Mouse (Mus musculus): Measurements from ENCODE around the gene Fance.
"Not testable (repeated sequence)": the region's sequence is repeated elsewhere in the genome, so short reads cannot be mapped to it uniquely, and the experiment has no call there.

Gene Fance

DNA sequence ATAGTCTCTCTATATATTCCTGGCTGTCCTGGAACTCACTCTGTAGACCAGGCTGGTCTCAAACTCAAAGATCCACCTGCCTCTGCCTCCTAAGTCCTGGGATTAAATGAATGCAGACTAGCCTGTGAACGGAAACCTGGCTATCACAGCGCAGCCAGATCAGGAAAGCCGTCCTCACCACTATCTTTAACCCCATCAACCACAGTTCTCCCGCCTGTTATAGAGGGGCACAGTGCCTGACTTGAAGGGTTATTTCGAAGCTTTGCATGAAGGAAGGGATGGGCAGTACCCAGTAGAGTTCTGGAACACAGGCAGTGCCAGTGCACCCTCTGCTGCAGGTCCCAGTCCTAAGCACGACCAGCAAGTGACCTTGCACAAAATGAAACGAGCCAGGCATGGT is 22.0 kb upstream of the Fance start:
- no peak for DNase-seq (ENCODE audit: low spot score in 2 of 2)

DNA sequence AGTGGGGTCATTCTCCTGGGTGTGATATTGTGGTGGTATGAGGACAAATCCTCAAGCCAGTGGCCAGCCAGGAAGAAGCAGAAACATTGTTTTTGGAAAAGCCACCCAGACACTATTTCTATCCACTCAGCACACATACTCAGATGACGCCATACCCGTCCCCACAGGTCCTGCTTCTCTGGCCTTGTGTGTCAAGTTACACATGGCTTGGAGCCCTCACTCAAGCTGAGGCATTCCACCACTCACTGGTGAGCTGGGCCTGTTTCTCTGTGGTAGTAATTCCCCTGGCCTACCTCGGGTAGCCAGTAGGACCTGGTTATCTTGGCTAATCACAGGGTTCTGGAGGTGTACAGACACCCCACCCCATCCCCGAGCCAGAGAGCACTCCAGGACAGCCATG is 19.6 kb upstream of the Fance start:
- no peak for DNase-seq (ENCODE audit: low spot score in 2 of 2)

GRCm38 (mm10) chr17:28294449-28295333 is 18.6 kb upstream of the Fance start:
- no peak for DNase-seq (ENCODE audit: low spot score in 2 of 2)

- DNase-seq (ENCODE audit: low spot score in 2 of 2) = no peak
Measured at GRCm38 (mm10) chr17:28298888-28299287, 14.4 kb upstream of the Fance start.

GRCm38 (mm10) chr17:28299669-28300320 is 13.5 kb upstream of the Fance start:
- no peak for DNase-seq (ENCODE audit: low spot score in 2 of 2)

DNA sequence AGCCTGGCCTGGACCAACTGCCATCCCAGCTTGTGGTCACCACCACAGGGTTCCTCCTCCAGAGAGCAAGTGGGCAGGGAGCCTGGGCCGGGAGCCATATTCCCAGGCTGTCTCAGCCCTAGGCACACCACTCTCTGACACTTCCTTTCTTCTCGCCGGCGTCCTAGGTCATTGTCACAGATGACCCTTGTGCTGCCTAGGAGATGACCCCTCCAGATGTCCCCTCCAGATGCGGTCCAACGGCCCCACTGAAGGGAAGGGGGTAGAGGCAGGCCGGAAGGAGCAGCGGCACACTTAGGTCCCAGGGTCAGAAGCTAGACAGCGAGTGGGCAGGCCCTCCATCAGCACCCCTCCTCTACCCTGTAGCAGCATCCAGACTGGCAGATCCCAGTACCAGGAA is 13.0 kb upstream of the Fance start:
- no peak for DNase-seq (ENCODE audit: low spot score in 2 of 2)

GRCm38 (mm10) chr17:28300850-28301249 is 12.5 kb upstream of the Fance start:
- no peak for DNase-seq (ENCODE audit: low spot score in 2 of 2)

DNA sequence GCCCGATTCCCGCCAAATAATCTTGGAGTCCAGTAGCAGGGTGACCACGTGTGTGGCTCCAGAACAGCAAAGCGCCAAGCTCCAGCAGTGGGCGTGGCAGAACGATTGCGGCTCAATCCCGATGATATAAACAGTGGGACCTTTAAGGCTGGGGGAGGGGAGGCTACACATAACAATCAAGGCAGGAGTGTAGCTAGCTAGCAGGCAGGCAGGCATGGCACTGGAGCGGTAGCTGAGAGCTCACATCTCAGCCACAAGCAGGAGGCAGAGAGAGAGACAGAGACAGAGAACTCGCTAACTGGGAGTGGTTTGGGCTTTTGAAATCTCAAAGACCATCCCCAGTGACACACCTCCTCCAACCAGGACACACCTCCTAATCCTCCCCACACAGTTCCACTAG is 8.1 kb upstream of the Fance start:
- DNase-seq (ENCODE audit: low spot score in 2 of 2) = no peak

DNA sequence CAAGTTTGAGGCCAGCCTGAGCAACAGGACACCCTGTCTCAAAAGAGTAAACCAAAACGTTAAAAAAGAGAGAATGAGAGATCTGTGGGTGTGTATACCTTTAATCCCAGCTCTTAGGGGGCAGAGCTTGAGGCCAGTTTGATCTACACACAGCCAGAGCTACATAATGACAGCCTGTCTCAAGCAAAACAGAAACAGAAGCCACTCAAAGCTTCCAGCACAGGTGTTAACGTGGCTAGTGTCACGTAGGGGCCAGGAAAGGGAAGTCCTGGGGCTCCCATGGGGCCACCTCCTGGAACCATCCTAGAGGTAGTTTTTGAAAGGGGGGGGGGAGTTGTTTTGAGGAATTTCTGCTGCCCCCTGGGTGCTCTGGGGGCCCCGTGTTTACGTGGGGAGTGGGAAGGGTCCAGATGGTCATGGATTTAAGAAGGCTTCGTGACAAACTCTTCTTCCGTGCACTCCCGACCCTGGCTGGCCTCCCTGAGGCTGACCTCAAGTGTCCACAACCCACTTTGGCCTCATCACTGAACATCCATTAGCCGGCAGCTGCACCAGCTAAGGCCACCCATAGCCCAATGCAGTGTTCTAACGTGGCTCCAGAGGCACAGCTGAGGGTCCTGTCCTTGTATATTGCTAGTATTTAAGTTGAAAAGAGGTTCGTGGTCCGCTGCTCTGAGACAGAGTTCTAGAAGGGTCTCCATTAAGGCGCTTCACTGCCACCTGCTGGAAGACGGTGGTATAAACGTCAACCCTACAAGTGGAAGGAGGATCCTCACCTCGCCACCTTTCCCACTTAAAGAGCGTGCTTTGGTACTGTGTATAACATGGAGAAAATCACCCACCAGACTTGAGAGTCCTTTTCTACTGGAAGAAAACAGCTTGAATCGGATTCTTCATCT is 4.8 kb upstream of the Fance start:
- DNase-seq (ENCODE audit: low spot score in 2 of 2) = peak; percentile 86 to 90

- no peak for DNase-seq (ENCODE audit: low spot score in 2 of 2)
Measured at GRCm38 (mm10) chr17:28310831-28311230, 2.5 kb upstream of the Fance start.

DNA sequence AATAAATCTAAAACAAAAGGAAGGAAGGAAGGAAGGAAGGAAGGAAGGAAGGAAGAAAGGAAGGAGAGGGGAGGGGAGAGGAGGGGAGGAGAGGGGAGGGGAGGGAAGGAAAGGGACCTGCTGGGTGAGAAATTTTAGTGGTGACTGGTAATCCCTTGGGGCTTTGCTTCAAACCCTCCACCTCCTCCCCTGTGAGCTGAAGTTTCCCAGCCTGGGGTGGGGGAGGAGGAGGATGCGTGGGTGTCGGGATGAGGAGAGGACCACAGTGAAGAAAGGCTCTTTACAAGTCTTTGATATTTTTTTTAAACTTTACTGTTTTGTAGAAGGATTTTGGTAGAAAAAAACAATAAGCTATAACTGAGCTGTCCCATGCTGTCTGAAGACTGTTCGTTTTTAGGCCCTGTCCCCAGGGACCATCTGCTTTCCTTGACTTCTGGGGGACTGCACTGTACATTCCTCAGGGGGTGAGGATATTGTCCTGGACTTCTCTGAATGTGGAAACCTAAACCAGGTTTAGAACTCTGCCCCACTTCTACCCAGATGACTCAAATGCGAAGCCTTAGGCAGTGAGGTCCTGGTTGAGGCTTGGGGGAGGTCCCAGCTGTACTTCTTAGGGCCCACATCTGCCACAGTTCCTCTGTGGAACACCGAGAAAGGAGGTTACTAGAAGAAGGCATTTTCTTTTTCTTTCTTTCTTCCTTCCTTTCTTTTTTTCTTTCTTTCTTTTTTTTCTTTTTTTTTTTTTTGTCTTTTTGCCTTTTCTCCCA is 1.8 kb upstream of the Fance start:
- DNase-seq (ENCODE audit: low spot score in 2 of 2) = no peak

DNA sequence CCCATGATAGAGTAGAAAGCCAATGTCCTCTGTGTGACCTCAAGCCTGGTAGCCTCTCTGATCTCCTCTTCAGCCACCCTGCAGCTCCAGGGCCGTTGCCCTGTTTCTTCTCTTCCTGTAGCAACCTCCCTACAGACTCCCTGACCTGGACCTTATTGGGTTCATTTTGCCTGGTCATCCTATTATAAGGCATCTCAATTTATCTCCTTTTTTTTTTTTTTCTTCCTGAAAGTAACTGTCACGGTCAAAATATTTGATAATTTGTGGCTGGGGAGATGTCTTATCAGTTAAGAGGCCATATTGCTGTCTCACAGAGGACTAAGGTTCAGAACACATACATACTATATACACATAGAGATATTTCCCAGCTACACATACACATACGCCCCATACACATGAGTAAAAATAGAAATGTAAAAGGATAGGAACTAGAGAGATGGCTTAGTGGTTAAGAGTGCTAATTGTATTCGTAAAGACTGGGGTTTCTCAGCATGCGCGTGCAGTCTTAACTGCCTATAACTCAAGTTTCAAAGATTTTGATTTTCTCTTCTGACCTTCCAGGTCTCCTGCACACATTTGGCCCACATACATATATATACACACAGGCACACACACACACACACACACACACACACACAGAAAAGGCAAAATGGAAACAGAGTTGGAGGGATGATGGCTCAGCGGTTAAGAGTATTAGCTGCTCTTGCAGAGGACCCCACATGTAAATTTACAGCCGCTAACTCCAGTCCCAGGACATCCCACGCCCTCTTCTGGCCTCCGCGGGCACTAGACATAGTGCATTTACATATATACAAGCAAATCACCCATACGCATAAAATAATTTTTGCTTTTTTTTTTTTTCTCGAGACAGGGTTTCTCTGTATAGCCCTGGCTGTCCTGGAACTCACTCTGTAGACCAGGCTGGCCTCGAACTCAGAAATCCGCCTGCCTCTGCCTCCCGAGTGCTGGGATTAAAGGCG is 797 bp upstream of the Fance start:
- no peak for DNase-seq (ENCODE audit: low spot score in 2 of 2)

- no peak for DNase-seq (ENCODE audit: low spot score in 2 of 2)
Measured at GRCm38 (mm10) chr17:28313880-28314225, 534 bp downstream of the Fance start.

GRCm38 (mm10) chr17:28315611-28316160 is 2.4 kb downstream of the Fance start:
- DNase-seq (ENCODE audit: low spot score in 2 of 2) = no peak

DNA sequence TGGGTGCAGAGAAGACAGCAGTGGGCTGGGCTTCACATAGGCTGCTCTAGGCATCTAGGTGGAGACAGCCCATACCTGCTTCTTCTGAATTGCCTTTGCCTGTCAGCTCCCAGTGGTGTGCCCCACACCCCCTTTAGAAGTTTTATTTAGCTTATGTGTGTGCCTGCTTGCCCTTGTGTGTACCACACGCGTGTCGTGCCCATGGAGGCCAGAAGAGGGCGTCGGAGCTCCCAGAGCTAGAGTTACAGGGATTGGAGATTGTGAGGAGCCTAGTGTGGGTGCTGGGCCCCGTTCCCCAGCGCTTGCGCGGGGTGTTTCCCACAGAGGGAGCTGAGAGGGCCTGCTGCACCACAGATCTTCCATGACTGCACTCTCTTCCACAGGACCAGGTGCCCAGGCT is 3.2 kb downstream of the Fance start:
- no peak for DNase-seq (ENCODE audit: low spot score in 2 of 2)

DNA sequence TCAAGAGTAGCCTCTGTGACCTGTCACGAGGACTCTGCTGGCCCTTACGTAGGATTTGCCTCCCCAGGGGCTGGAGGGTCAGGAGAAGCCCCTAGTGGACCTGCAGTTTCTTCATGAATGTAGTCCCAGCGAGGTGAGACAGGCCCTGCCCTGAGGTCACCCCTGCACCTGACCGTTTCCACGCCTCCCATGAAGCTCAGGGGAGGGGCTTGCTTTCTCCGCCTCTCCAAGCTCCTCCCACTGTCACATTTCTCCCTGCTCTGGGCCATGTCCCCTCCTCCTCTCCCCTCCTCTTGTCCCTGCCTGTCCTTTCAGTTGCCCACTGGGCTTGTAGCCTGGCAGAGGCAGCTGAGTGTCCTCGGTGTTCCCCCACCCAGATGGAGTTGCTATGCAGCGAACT is 3.8 kb downstream of the Fance start:
- no peak for DNase-seq (ENCODE audit: low spot score in 2 of 2)

GRCm38 (mm10) chr17:28317725-28318124 is 4.4 kb downstream of the Fance start:
- no peak for DNase-seq (ENCODE audit: low spot score in 2 of 2)

DNA sequence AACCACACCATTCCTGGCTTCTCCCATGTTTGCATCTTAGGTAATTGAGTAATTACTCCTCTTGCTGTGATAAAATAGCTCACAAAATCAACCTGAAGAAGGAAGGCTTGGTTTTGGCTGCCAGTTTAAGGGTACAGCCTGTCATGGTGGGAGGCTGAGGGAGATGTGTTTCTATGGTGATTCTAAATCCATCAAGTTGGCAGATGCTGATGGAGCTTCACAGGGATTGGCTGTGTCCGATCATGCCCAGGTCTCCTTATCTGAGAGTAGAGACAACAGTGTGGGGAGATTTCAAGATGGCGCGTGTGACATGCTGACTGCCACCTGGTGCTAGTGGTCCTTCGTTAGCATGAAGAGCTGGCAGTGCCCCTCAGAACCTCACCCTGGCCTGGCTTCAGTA is 8.4 kb downstream of the Fance start:
- DNase-seq (ENCODE audit: low spot score in 2 of 2) = no peak

DNA sequence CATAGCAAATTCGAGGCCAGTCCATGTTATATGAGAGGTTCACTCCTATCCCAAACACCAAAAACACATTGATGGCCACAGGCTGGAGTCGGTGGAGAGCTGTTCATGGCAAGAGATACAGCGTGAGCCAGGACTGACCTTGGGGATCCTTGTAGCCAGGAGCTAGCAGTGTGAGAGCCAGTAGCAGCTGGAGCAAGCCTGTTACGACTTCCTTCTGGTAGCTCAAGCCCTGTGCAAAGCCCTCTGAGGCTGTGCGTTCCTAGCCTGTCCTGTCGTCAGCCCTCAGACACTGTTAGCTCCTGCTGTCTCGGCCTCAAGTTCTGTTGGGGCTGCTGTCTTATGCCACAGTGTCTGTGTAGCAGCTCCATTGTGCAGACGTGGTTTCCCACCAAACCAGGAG is 10.5 kb downstream of the Fance start:
- DNase-seq (ENCODE audit: low spot score in 2 of 2) = no peak

- not testable (repeated sequence) for DNase-seq (ENCODE audit: low spot score in 2 of 2)
Measured at GRCm38 (mm10) chr17:28324416-28324815, 11.1 kb downstream of the Fance start.
